Mouse (Mus musculus) embryonic facial prominence, embryonic 13.5 days (tissue): ENCODE data around the gene Pno1. TPM values are rescaled to one million over a fixed set of nuclear protein-coding genes. Genes with fewer than 3 reads are reported as not detected.
"Not testable (repeated sequence)": the region's sequence is repeated elsewhere in the genome, so short reads cannot be mapped to it uniquely, and the experiment has no call there.

Source experiments
- ATAC-seq: fragments of 200-750 bp; cut with Nextera tagmentation; 2 replicates; pipeline ENCODE4 v1.8.0; 2017; ENCODE audit warnings: low read depth; ENCODE audit not compliant: insufficient number of reproducible peaks, insufficient read depth, low FRiP score, low TSS enrichment
- H3K27ac ChIP-seq: fragments of 300-500 bp; sonication (generic); 2 replicates; pipeline ENCODE4 v1.5.1; 2015; ENCODE audit warnings: moderate library complexity, mild to moderate bottlenecking, inconsistent platforms
- H3K27me3 ChIP-seq: fragments of 300-500 bp; sonication (generic); 2 replicates; pipeline ENCODE4 v1.6.1; 2015; ENCODE audit warnings: mild to moderate bottlenecking, inconsistent platforms
- H3K36me3 ChIP-seq: fragments of 300-500 bp; sonication (generic); 2 replicates; pipeline ENCODE4 v1.6.1; 2015; ENCODE audit warnings: mild to moderate bottlenecking, inconsistent platforms
- H3K4me1 ChIP-seq: fragments of 300-500 bp; sonication (generic); 2 replicates; pipeline ENCODE4 v1.6.1; 2015; ENCODE audit warnings: inconsistent platforms
- H3K4me2 ChIP-seq: fragments of 300-500 bp; sonication (generic); 2 replicates; pipeline ENCODE4 v1.6.1; 2015; ENCODE audit warnings: moderate library complexity, mild to moderate bottlenecking, inconsistent platforms
- H3K4me3 ChIP-seq: fragments of 300-500 bp; sonication (generic); 2 replicates; pipeline ENCODE4 v1.5.1; 2015; ENCODE audit warnings: mild to moderate bottlenecking, inconsistent platforms
- H3K9ac ChIP-seq: fragments of 300-500 bp; sonication (generic); 2 replicates; pipeline ENCODE4 v1.6.1; 2015; ENCODE audit warnings: mild to moderate bottlenecking, inconsistent platforms
- H3K9me3 ChIP-seq: fragments of 300-500 bp; sonication (generic); 2 replicates; pipeline ENCODE4 v1.6.1; 2016; ENCODE audit warnings: inconsistent platforms
- WGBS: fragments of 180-500 bp; shearing (Covaris S2); methylation state at CpG from one replicate; pipeline ENCODE4 v1.1.7; 2015; ENCODE audit warnings: mixed read lengths; 5-methylcytosine and 5-hydroxymethylcytosine counted together
- polyA plus RNA-seq: library from polyadenylated mRNA; unstranded; fragments of >200 nt; fragmentation: Nextera tagmentation; extraction: Ambion mirVana; gene quantifications from 2 replicates; pipeline ENCODE4 v1.2.1, GENCODE M21; 2015

The Pno1 gene
- 74.2 and 74.8 TPM in 2 replicates for polyA plus RNA-seq

GRCm38 (mm10) chr11:17211258-17212140 lies at the start of gene Pno1:
Pno1 (minus strand) TSS chr11:17211568.
- H3K4me2 ChIP-seq, result peak within 1 kb of the TSS; percentile 78
- H3K27me3 ChIP-seq, result no peaks in the 10 kb centered on the region
- peak within 1 kb of the TSS; percentile 81 for H3K9ac ChIP-seq
- H3K4me3 ChIP-seq, result peak within 1 kb of the TSS; percentile 72
- peaks cover 18% of the 10 kb centered on the region for H3K4me1 ChIP-seq
- peak within 1 kb of the TSS; percentile 78 for H3K27ac ChIP-seq
- peaks cover 20% of the 10 kb centered on the region for H3K36me3 ChIP-seq
- H3K9me3 ChIP-seq, result no peaks in the 10 kb centered on the region
- ATAC-seq, result peak; percentile 96
- WGBS, result under 1% methylated on average over 65 of the region's 65 CpGs

GRCm38 (mm10) chr11:17257861-17258260 lies 46.5 kb upstream of the Pno1 start:
- Histone ChIP-seq H3K27me3 (no peaks in the 10 kb centered on the region), H3K9me3 (no peaks in the 10 kb centered on the region), H3K4me1 (peaks cover 9% of the 10 kb centered on the region), H3K4me2 (peak overlapping the region; percentile 71), H3K27ac (peak overlapping the region; percentile 90), H3K4me3 (peak overlapping the region; percentile 82), H3K9ac (peak overlapping the region; percentile 88), H3K36me3 (no peaks in the 10 kb centered on the region)
- under 1% methylated on average over 17 of the region's 17 CpGs for WGBS
- no peak for ATAC-seq

GRCm38 (mm10) chr11:17257443-17257842 lies 46.1 kb upstream of the Pno1 start, which contains the start of gene C1d:
C1d (plus strand) TSS chr11:17257579.
- H3K9ac ChIP-seq, result peak within 1 kb of the TSS; percentile 88
- peak within 1 kb of the TSS; percentile 90 for H3K27ac ChIP-seq
- 0% methylated on average over 33 of the region's 33 CpGs for WGBS
- H3K9me3 ChIP-seq, result no peaks in the 10 kb centered on the region
- H3K4me2 ChIP-seq, result peak within 1 kb of the TSS; percentile 71
- H3K4me1 ChIP-seq, result peaks cover 9% of the 10 kb centered on the region
- no peaks in the 10 kb centered on the region for H3K36me3 ChIP-seq
- peak within 1 kb of the TSS; percentile 82 for H3K4me3 ChIP-seq
- no peaks in the 10 kb centered on the region for H3K27me3 ChIP-seq
- peak; percentile 79 for ATAC-seq

GRCm38 (mm10) chr11:17256813-17257365 lies 45.5 kb upstream of the Pno1 start:
- H3K27me3 ChIP-seq, result no peaks in the 10 kb centered on the region
- ATAC-seq, result peak; percentile 66
- peak overlapping the region; percentile 82 for H3K4me3 ChIP-seq
- H3K9ac ChIP-seq, result peak overlapping the region; percentile 88; the same call in 1 of the 2 replicates
- no peak overlapping the region for H3K27ac ChIP-seq
- H3K9me3 ChIP-seq, result no peaks in the 10 kb centered on the region
- WGBS, result 66% methylated on average over 8 of the region's 8 CpGs
- H3K36me3 ChIP-seq, result no peaks in the 10 kb centered on the region
- peak overlapping the region; percentile 71 for H3K4me2 ChIP-seq
- peaks cover 9% of the 10 kb centered on the region for H3K4me1 ChIP-seq

GRCm38 (mm10) chr11:17248715-17249114 lies 37.3 kb upstream of the Pno1 start:
- Histone ChIP-seq H3K4me1 (no peaks in the 10 kb centered on the region), H3K4me2 (no peak overlapping the region), H3K9me3 (no peaks in the 10 kb centered on the region), H3K36me3 (no peaks in the 10 kb centered on the region), H3K4me3 (no peak overlapping the region), H3K9ac (no peak overlapping the region), H3K27me3 (no peaks in the 10 kb centered on the region), H3K27ac (no peak overlapping the region)
- no peak for ATAC-seq

GRCm38 (mm10) chr11:17238598-17238997 lies 27.2 kb upstream of the Pno1 start:
- H3K36me3 ChIP-seq, H3K9me3 ChIP-seq, H3K4me2 ChIP-seq, H3K27me3 ChIP-seq, H3K4me1 ChIP-seq, ATAC-seq, H3K9ac ChIP-seq, H3K4me3 ChIP-seq, H3K27ac ChIP-seq: not testable (repeated sequence)
- WGBS, result 83% methylated on average over 5 of the region's 5 CpGs

- H3K36me3 ChIP-seq, result peaks cover 19% of the 10 kb centered on the region
- no peaks in the 10 kb centered on the region for H3K27me3 ChIP-seq
- 86% methylated on average over 5 of the region's 5 CpGs for WGBS
- no peak overlapping the region for H3K27ac ChIP-seq
- no peaks in the 10 kb centered on the region for H3K4me1 ChIP-seq
- no peak overlapping the region for H3K4me2 ChIP-seq
- ATAC-seq, result no peak
- no peak overlapping the region for H3K4me3 ChIP-seq
- no peak overlapping the region for H3K9ac ChIP-seq
- H3K9me3 ChIP-seq, result no peaks in the 10 kb centered on the region
Observed at GRCm38 (mm10) chr11:17236449-17237037, 25.2 kb upstream of the Pno1 start.

GRCm38 (mm10) chr11:17232792-17233191 lies 21.4 kb upstream of the Pno1 start:
- Histone ChIP-seq H3K9ac (no peak overlapping the region), H3K27ac (no peak overlapping the region), H3K9me3 (no peaks in the 10 kb centered on the region), H3K4me2 (no peak overlapping the region), H3K36me3 (peaks cover 35% of the 10 kb centered on the region), H3K4me3 (no peak overlapping the region), H3K4me1 (no peaks in the 10 kb centered on the region), H3K27me3 (no peaks in the 10 kb centered on the region)
- no peak for ATAC-seq
- WGBS, result 67% methylated on average over 5 of the region's 5 CpGs

GRCm38 (mm10) chr11:17221126-17221525 lies 9.8 kb upstream of the Pno1 start:
- 94% methylated on average over 8 of the region's 8 CpGs for WGBS
- Histone ChIP-seq H3K27ac (no peak overlapping the region), H3K4me2 (no peak overlapping the region), H3K9me3 (no peaks in the 10 kb centered on the region), H3K4me1 (no peaks in the 10 kb centered on the region), H3K27me3 (no peaks in the 10 kb centered on the region), H3K9ac (no peak overlapping the region), H3K36me3 (peaks cover 23% of the 10 kb centered on the region), H3K4me3 (no peak overlapping the region)
- ATAC-seq, result no peak

- Histone ChIP-seq H3K9me3 (no peaks in the 10 kb centered on the region), H3K27me3 (no peaks in the 10 kb centered on the region), H3K27ac (no peak overlapping the region), H3K4me2 (no peak overlapping the region), H3K36me3 (no peaks in the 10 kb centered on the region), H3K4me3 (no peak overlapping the region), H3K9ac (no peak overlapping the region), H3K4me1 (peaks cover 14% of the 10 kb centered on the region)
- no peak for ATAC-seq
- 82% methylated on average over 3 of the region's 3 CpGs for WGBS
Observed at GRCm38 (mm10) chr11:17215475-17215874, 4.1 kb upstream of the Pno1 start.

GRCm38 (mm10) chr11:17212903-17213509 lies 1.6 kb upstream of the Pno1 start:
- peak overlapping the region; percentile 78 for H3K4me2 ChIP-seq
- H3K4me3 ChIP-seq, result peak overlapping the region; percentile 72
- H3K27me3 ChIP-seq, result no peaks in the 10 kb centered on the region
- ATAC-seq, result no peak
- no peaks in the 10 kb centered on the region for H3K9me3 ChIP-seq
- peaks cover 18% of the 10 kb centered on the region for H3K4me1 ChIP-seq
- 69% methylated on average over 5 of the region's 5 CpGs for WGBS
- no peak overlapping the region for H3K27ac ChIP-seq
- H3K9ac ChIP-seq, result peak overlapping the region; percentile 22; the same call in 1 of the 2 replicates
- H3K36me3 ChIP-seq, result peaks cover 12% of the 10 kb centered on the region
